Mouse (Mus musculus) testis, postnatal 10 days (tissue): ENCODE results near the gene Sept1.
"Not testable (repeated sequence)": the region's sequence is repeated elsewhere in the genome, so short reads cannot be mapped to it uniquely, and the experiment has no call there.

ENCODE experiments used
- DNase-seq: peaks from one replicate; pipeline ENCODE4 v3.0.0; 2021; ENCODE audit warnings: low spot score

Gene Sept1

GRCm38 (mm10) chr7:127194011-127194632 is 38.8 kb downstream of the Sept1 start:
- peak; percentile 40 for DNase-seq

- no peak for DNase-seq
Measured at GRCm38 (mm10) chr7:127192989-127193388, 39.9 kb downstream of the Sept1 start.

- DNase-seq, result no peak
Measured at GRCm38 (mm10) chr7:127190672-127191071, 42.3 kb downstream of the Sept1 start.

GRCm38 (mm10) chr7:127188305-127189276 is 44.3 kb downstream of the Sept1 start:
- DNase-seq, result no peak

GRCm38 (mm10) chr7:127187351-127187750 is 45.6 kb downstream of the Sept1 start:
- DNase-seq, result no peak

GRCm38 (mm10) chr7:127185601-127186000 is 47.3 kb downstream of the Sept1 start:
- peak; percentile 43 for DNase-seq

GRCm38 (mm10) chr7:127184720-127185119 is 48.2 kb downstream of the Sept1 start:
- no peak for DNase-seq

GRCm38 (mm10) chr7:127183828-127184227 is 49.1 kb downstream of the Sept1 start:
- no peak for DNase-seq

GRCm38 (mm10) chr7:127183345-127183744 is 49.6 kb downstream of the Sept1 start:
- no peak for DNase-seq

- not testable (repeated sequence) for DNase-seq
Measured at GRCm38 (mm10) chr7:127181724-127182123, 51.2 kb downstream of the Sept1 start.

GRCm38 (mm10) chr7:127180783-127181182 is 52.1 kb downstream of the Sept1 start:
- DNase-seq, result no peak

GRCm38 (mm10) chr7:127176937-127177336 is 56.0 kb downstream of the Sept1 start:
- no peak for DNase-seq

GRCm38 (mm10) chr7:127166501-127166900 is 66.4 kb downstream of the Sept1 start:
- no peak for DNase-seq

- DNase-seq, result no peak
Measured at GRCm38 (mm10) chr7:127165607-127166493, 67.1 kb downstream of the Sept1 start.
